In the genomic region with DNA sequence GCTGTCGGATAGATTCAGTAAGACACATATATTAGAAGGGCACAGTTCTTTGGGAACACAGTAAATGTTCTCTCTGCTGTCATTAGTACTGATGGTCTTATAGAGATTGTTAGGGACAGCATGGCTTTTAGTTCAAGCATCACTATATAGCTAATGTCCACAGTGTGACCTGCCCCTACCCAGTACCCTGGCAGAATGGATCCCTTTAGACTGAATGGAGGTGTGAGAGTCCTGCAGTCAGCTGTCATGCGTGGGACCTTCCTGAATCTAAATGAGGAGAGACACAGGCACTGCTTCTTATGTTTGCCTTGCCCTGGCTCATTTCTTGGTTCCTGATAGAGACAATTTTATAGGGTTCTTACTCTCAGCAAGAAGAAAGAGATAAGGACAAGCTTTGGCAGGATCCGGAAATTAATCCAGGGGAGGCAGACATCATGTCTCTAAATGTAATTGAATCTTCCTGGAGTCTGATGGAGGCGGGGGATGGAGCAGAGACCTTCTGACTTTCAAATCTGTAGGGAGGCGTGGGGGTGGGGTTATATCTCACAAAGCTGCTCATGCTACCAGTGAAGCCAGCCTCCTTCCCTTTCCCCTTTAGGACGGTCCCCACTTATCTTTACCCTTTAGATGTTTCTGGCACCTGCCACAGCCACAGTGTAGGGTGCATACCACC, we compare ENCODE assay signal across 11 mouse cellular contexts.
"Had no signal": no experiment of that assay in that cellular context is flagged by ENCODE, and none has a peak within 500 bp of the region (broad histone marks: within the 10 kb centered on the region; RNA-seq: fewer than 3 reads in every experiment).

No protein-coding gene starts in this region.

- H3K4me3 ChIP-seq: liver, embryonic 15.5 days; stomach, embryonic 15.5 days had no signal

- H3K27ac ChIP-seq: liver, embryonic 15.5 days; stomach, embryonic 15.5 days had no signal

- H3K9me3 ChIP-seq: liver, embryonic 15.5 days; stomach, embryonic 15.5 days had no signal

- H3K27me3 ChIP-seq: liver, embryonic 15.5 days; stomach, embryonic 15.5 days had no signal

- H3K4me1 ChIP-seq: liver, embryonic 15.5 days; stomach, embryonic 15.5 days had no signal

- DNase-seq: left cerebral cortex, postnatal 4 days; lung, adult 2 months; lung, postnatal 36 days; right cerebral cortex, postnatal 14 days; thymus, adult 2 months; thymus, postnatal 25 days had no signal

- H3K36me3 ChIP-seq: liver, embryonic 15.5 days; stomach, embryonic 15.5 days had no signal

- H3K9ac ChIP-seq: liver, embryonic 15.5 days; stomach, embryonic 15.5 days had no signal

- H3K4me2 ChIP-seq: liver, embryonic 11.5 days; liver, embryonic 15.5 days; stomach, embryonic 15.5 days had no signal

- ATAC-seq: lung, postnatal 0 days; midbrain, embryonic 16.5 days had no signal
